Mouse (Mus musculus) midbrain, embryonic 14.5 days (tissue): ENCODE data around the gene Sec24d. TPM values are rescaled to one million over a fixed set of nuclear protein-coding genes. Genes with fewer than 3 reads are reported as not detected.

ENCODE experiments used
- ATAC-seq: fragments of 200-750 bp; cut with Nextera tagmentation; 2 replicates; pipeline ENCODE4 v1.8.0; 2017; ENCODE audit warnings: moderate number of reproducible peaks, moderate library complexity; ENCODE audit not compliant: low FRiP score, low TSS enrichment
- DNase-seq: peaks from one replicate; pipeline ENCODE4 v3.0.0-alpha.2; 2015
- H3K27ac ChIP-seq: fragments of 300-500 bp; sonication (generic); replicated peaks from 2 replicates; pipeline ENCODE4 v1.5.1; 2014; ENCODE audit warnings: mild to moderate bottlenecking, low read depth, low read length, moderate library complexity
- H3K27me3 ChIP-seq: fragments of 300-500 bp; sonication (generic); 2 replicates; pipeline ENCODE4 v1.6.1; 2014; ENCODE audit warnings: low read length, control low read depth, mixed read lengths; ENCODE audit not compliant: control insufficient read depth, insufficient read depth
- H3K36me3 ChIP-seq: fragments of 300-500 bp; sonication (generic); 2 replicates; pipeline ENCODE4 v1.6.1; 2014; ENCODE audit warnings: low read length, control low read depth; ENCODE audit not compliant: control insufficient read depth, insufficient read depth
- H3K4me1 ChIP-seq: fragments of 300-500 bp; sonication (generic); 2 replicates; pipeline ENCODE4 v1.6.1; 2014; ENCODE audit warnings: mild to moderate bottlenecking, antibody characterized with exemption, low read length, control low read depth; ENCODE audit not compliant: control insufficient read depth, insufficient read depth
- H3K4me2 ChIP-seq: fragments of 300-500 bp; sonication (generic); 2 replicates; pipeline ENCODE4 v1.6.1; 2014; ENCODE audit warnings: mild to moderate bottlenecking, low read length, moderate library complexity
- H3K4me3 ChIP-seq: fragments of 300-500 bp; sonication (generic); replicated peaks from 2 replicates; pipeline ENCODE4 v1.5.1; 2014; ENCODE audit warnings: low read depth, low read length
- H3K9ac ChIP-seq: fragments of 300-500 bp; sonication (generic); replicated peaks from 2 replicates; pipeline ENCODE4 v1.6.1; 2014; ENCODE audit warnings: mild to moderate bottlenecking, low read length, moderate library complexity
- H3K9me3 ChIP-seq: fragments of 300-500 bp; sonication (generic); 2 replicates; pipeline ENCODE4 v1.6.1; 2016; ENCODE audit warnings: low read length, control low read depth, mixed read lengths; ENCODE audit not compliant: control insufficient read depth
- WGBS: fragments of 180-500 bp; shearing (Covaris S2); extraction: QIAGEN DNeasy Blood & Tissue Kit; methylation state at CpG from one replicate; pipeline ENCODE4 v1.1.7; 2014; 5-methylcytosine and 5-hydroxymethylcytosine counted together
- polyA plus RNA-seq: library from polyadenylated mRNA; unstranded; fragments of >200 nt; fragmentation: Nextera tagmentation; extraction: Ambion mirVana; gene quantifications from 2 replicates; pipeline ENCODE4 v1.2.1, GENCODE M21; 2014

The Sec24d gene
- polyA plus RNA-seq, 1 experiment from 2014 or later, result 12.0 TPM

- H3K27me3 ChIP-seq, result no peaks in the 10 kb centered on the region
- WGBS, result 75% methylated on average over 6 of the region's 6 CpGs
These were observed 41.9 kb downstream of the Sec24d start for GRCm38 (mm10) chr3:123309141-123309540.

DNA sequence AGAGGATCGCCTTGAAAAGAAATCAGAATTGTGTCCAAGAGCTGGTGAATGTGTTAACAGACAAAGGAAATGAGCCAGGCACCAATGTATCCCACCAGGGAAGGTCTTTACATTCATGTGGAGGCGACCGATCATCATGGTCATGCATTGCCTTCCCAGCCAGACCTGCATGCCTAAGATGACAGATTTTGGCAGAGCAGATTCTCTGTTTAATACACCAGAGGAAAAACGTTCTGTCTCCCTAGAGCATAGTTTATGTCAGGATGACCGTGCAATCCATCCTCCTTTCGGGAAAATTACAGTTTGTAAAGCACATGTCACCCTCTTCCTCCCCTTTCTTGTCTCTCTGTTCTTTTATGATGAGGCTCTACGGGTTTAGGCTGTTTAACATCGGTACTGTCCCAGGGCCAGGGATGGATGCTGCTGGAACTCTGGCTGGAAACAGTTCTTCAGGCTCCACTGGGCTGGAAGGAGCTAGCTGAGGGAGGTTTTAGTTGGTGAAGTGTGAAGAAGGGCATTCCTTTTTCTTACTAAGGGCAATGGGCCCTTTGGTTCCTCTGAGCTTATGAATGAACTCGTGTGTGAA is 45.3 kb downstream of the Sec24d start:
- no peak overlapping the region for H3K9ac ChIP-seq
- ATAC-seq (no peak), DNase-seq (no peak)
- no peak overlapping the region for H3K4me3 ChIP-seq
- no peaks in the 10 kb centered on the region for H3K4me1 ChIP-seq
- H3K9me3 ChIP-seq, result no peaks in the 10 kb centered on the region
- no peak overlapping the region for H3K4me2 ChIP-seq
- H3K27ac ChIP-seq, result no peak overlapping the region
- H3K36me3 ChIP-seq, result no peaks in the 10 kb centered on the region
- H3K27me3 ChIP-seq, result no peaks in the 10 kb centered on the region
- WGBS, result 81% methylated on average over 9 of the region's 9 CpGs

More at GRCm38 (mm10) chr3:123309141-123309540, 41.9 kb downstream of the Sec24d start:
- DNase-seq (no peak), ATAC-seq (no peak)
- Histone ChIP-seq H3K27ac (no peak overlapping the region), H3K9me3 (no peaks in the 10 kb centered on the region), H3K36me3 (no peaks in the 10 kb centered on the region), H3K4me3 (no peak overlapping the region), H3K4me2 (no peak overlapping the region), H3K4me1 (no peaks in the 10 kb centered on the region), H3K9ac (no peak overlapping the region)

DNA sequence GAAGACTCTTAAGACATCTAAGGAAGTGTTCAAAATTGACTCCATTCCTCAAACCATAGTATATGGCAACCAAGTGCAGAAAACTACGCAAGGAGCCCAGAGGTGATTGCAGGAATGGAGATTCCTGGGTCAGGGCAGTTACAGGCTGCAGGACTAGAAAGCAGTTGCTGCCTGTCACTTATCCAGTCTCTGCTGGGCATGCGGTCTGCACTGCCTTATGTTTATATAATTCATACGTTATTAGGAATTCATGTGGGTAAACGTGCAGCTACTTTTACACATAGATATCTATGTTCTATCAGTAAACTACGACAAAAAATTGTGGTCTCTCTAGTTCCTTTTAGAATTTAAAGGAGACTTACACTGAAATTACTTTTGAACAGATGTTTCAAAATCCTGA is 46.2 kb downstream of the Sec24d start:
- WGBS, result 85% methylated on average over 5 of the region's 5 CpGs
- H3K4me3 ChIP-seq, result no peak overlapping the region
- H3K4me1 ChIP-seq, result no peaks in the 10 kb centered on the region
- ATAC-seq (no peak), DNase-seq (no peak)
- no peaks in the 10 kb centered on the region for H3K27me3 ChIP-seq
- no peak overlapping the region for H3K4me2 ChIP-seq
- H3K9ac ChIP-seq, result no peak overlapping the region
- no peaks in the 10 kb centered on the region for H3K9me3 ChIP-seq
- H3K27ac ChIP-seq, result no peak overlapping the region
- H3K36me3 ChIP-seq, result no peaks in the 10 kb centered on the region

DNA sequence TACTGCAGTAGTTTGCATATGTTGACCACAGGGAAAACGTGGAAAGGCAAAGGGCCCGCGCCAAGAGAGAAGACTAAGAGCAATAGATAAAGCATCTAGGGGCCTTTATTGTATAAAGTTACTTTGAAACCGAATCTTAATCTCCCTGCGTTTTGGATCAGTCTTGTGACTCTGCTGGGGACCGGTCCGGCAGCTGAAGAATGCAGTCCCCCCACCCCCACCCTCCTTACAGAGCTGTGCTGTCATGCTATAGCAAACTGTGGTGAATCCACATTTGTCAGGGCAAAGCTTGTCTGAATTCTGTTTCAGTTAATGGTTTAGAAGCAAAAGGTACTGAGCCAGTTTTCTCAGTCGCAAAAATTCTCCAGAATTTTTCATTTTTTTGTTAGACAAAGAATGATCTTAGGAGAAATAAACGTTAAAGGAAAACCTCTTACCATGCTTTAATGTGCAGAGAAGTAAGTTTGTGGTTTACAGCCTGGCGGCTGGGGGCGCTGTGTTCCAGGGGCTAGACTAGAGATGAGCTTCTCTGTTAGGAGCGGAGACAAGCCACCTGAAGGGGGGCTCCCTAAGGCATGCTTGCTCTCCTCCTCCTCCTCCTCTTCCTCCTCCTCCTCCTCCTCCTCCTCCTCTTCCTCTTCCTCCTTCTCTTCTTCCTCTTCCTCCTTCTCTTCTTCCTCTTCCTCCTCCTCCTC is 46.8 kb downstream of the Sec24d start:
- WGBS, result 27% methylated on average over 12 of the region's 12 CpGs

GRCm38 (mm10) chr3:123316066-123316465 is 48.8 kb downstream of the Sec24d start:
- no peaks in the 10 kb centered on the region for H3K4me1 ChIP-seq
- no peaks in the 10 kb centered on the region for H3K9me3 ChIP-seq
- no peak for DNase-seq
- H3K27me3 ChIP-seq, result no peaks in the 10 kb centered on the region
- H3K27ac ChIP-seq, result no peak overlapping the region
- no peak overlapping the region for H3K4me3 ChIP-seq
- no peak overlapping the region for H3K9ac ChIP-seq
- H3K36me3 ChIP-seq, result no peaks in the 10 kb centered on the region
- H3K4me2 ChIP-seq, result no peak overlapping the region
- ATAC-seq, result no peak
- WGBS, result 79% methylated on average over 6 of the region's 6 CpGs

More for the DNA sequence above, 46.8 kb downstream of the Sec24d start:
- Histone ChIP-seq H3K27me3 (no peaks in the 10 kb centered on the region), H3K27ac (no peak overlapping the region), H3K36me3 (no peaks in the 10 kb centered on the region), H3K9me3 (no peaks in the 10 kb centered on the region), H3K4me2 (no peak overlapping the region), H3K9ac (no peak overlapping the region), H3K4me3 (no peak overlapping the region), H3K4me1 (no peaks in the 10 kb centered on the region)
- DNase-seq (no peak), ATAC-seq (no peak)

DNA sequence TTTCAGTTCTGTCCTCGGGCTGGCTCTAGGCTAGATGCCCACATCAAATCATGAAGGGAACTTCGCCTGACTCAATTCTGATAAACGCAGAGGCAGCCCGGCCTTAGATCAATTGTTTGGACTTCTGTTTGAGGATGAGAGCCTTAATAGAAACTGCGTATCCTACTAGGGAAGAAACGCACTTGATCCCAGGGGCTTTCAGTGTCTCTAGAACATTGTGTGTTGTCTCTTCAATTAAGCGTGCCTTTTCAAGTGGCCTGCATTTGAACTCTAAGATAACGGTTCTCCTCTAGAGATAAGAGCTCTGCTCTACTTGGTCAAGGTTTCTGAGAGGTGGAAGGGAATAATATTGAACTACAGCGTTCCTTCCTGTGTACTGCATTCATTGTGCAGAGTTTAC is 49.8 kb downstream of the Sec24d start:
- ATAC-seq (no peak), DNase-seq (no peak)
- Histone ChIP-seq H3K4me2 (no peak overlapping the region), H3K4me3 (no peak overlapping the region), H3K27ac (no peak overlapping the region), H3K9ac (no peak overlapping the region), H3K27me3 (no peaks in the 10 kb centered on the region), H3K4me1 (no peaks in the 10 kb centered on the region), H3K36me3 (no peaks in the 10 kb centered on the region), H3K9me3 (no peaks in the 10 kb centered on the region)
- WGBS, result 69% methylated on average over 9 of the region's 9 CpGs

GRCm38 (mm10) chr3:123320341-123320740 is 53.1 kb downstream of the Sec24d start:
- no peak for DNase-seq
- Histone ChIP-seq H3K27ac (no peak overlapping the region), H3K36me3 (no peaks in the 10 kb centered on the region), H3K27me3 (no peaks in the 10 kb centered on the region), H3K9me3 (no peaks in the 10 kb centered on the region), H3K4me3 (no peak overlapping the region), H3K4me1 (no peaks in the 10 kb centered on the region), H3K4me2 (no peak overlapping the region), H3K9ac (no peak overlapping the region)
- WGBS, result 80% methylated on average over 9 of the region's 9 CpGs
- no peak for ATAC-seq

DNA sequence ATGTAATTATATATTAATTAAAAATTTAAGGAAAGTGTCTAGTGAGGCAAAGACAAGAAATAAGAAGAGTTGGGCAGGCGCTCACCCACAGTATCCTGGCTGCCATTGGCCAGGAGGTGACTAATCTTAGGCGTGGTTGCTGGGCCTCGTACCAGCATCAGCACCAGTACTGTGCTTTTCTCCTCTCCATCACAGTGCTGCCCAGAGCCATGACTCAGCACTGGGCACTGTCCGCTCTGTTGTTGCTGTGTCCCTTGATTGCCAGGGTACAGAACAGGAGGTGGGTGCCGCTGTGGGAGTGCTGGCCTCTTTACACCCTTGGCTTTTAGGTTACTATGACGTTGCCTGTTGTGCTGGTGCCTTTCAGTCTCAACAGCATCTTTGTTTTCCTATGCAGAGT is 54.4 kb downstream of the Sec24d start:
- DNase-seq (no peak), ATAC-seq (peak; percentile 64; the same call in 1 of the 2 replicates)
- Histone ChIP-seq H3K9me3 (no peaks in the 10 kb centered on the region), H3K4me1 (no peaks in the 10 kb centered on the region), H3K27ac (no peak overlapping the region), H3K36me3 (no peaks in the 10 kb centered on the region), H3K4me2 (no peak overlapping the region), H3K4me3 (no peak overlapping the region), H3K27me3 (no peaks in the 10 kb centered on the region), H3K9ac (no peak overlapping the region)
- 83% methylated on average over 6 of the region's 6 CpGs for WGBS

GRCm38 (mm10) chr3:123322147-123322546 is 54.9 kb downstream of the Sec24d start:
- WGBS, result 21% methylated on average over 1 of the region's 1 CpGs
- Histone ChIP-seq H3K9me3 (no peaks in the 10 kb centered on the region), H3K4me1 (no peaks in the 10 kb centered on the region), H3K27ac (no peak overlapping the region), H3K27me3 (no peaks in the 10 kb centered on the region), H3K9ac (no peak overlapping the region), H3K4me2 (no peak overlapping the region), H3K36me3 (no peaks in the 10 kb centered on the region), H3K4me3 (no peak overlapping the region)
- DNase-seq, result peak; percentile 87
- peak; percentile 59 for ATAC-seq
